Mouse (Mus musculus) heart, embryonic 14.5 days (tissue): Measurements from ENCODE around the gene Palm. TPM values are rescaled to one million over a fixed set of nuclear protein-coding genes. Genes with fewer than 3 reads are reported as not detected.

Experiments used
- ATAC-seq: fragments of 200-750 bp; cut with Nextera tagmentation; 2 replicates; pipeline ENCODE4 v1.8.0; 2017; ENCODE audit warnings: low read depth, moderate TSS enrichment; ENCODE audit not compliant: insufficient number of reproducible peaks, insufficient read depth, low FRiP score
- H3K27ac ChIP-seq, 2 experiments: fragments of 200-500 bp in 1 of 2; fragments of 300-500 bp in 1 of 2; sonication (generic) in 1 of 2; replicated peaks in 1 of 2; 2 replicates each; pipeline ENCODE4 v1.5.1; 2012 to 2014; ENCODE audit warnings: low read depth in 2 of 2, low read length in 2 of 2, control low read depth in 1 of 2, mild to moderate bottlenecking in 1 of 2, mixed read lengths in 1 of 2; ENCODE audit not compliant: control insufficient read depth in 1 of 2, insufficient read depth in 1 of 2
- H3K27me3 ChIP-seq: fragments of 300-500 bp; sonication (generic); 2 replicates; pipeline ENCODE4 v1.6.1; 2014; ENCODE audit warnings: mild to moderate bottlenecking, low read length, control low read depth; ENCODE audit not compliant: control insufficient read depth, insufficient read depth
- H3K36me3 ChIP-seq: fragments of 300-500 bp; sonication (generic); 2 replicates; pipeline ENCODE4 v1.6.1; 2014; ENCODE audit warnings: mild to moderate bottlenecking, control low read depth, low read length, mixed read lengths; ENCODE audit not compliant: control insufficient read depth, insufficient read depth
- H3K4me1 ChIP-seq, 2 experiments: fragments of 200-500 bp in 1 of 2; fragments of 300-500 bp in 1 of 2; sonication (generic) in 1 of 2; 2 replicates each; pipeline ENCODE4 v1.6.1; 2012 to 2014; ENCODE audit warnings: low read length in 2 of 2, control low read depth in 1 of 2, mixed read lengths in 1 of 2; ENCODE audit not compliant: control insufficient read depth in 2 of 2, insufficient read depth in 2 of 2
- H3K4me2 ChIP-seq: fragments of 300-500 bp; sonication (generic); 2 replicates; pipeline ENCODE4 v1.6.1; 2014; ENCODE audit warnings: mild to moderate bottlenecking, low read length
- H3K4me3 ChIP-seq, 2 experiments: fragments of 200-500 bp in 1 of 2; fragments of 300-500 bp in 1 of 2; sonication (generic) in 1 of 2; 2 replicates each; pipeline ENCODE4 v1.5.1; 2012 to 2014; ENCODE audit warnings: low read length in 2 of 2, mild to moderate bottlenecking in 2 of 2, control low read depth in 1 of 2, low read depth in 1 of 2, moderate library complexity in 1 of 2; ENCODE audit not compliant: control insufficient read depth in 1 of 2, insufficient read depth in 1 of 2
- H3K9ac ChIP-seq: fragments of 300-500 bp; sonication (generic); 2 replicates; pipeline ENCODE4 v1.6.1; 2014; ENCODE audit warnings: mild to moderate bottlenecking, low read length
- H3K9me3 ChIP-seq: fragments of 300-500 bp; sonication (generic); 2 replicates; pipeline ENCODE4 v1.6.1; 2016; ENCODE audit warnings: low read length, control low read depth; ENCODE audit not compliant: control insufficient read depth
- WGBS: fragments of 180-500 bp; shearing (Covaris S2); extraction: QIAGEN DNeasy Blood & Tissue Kit; methylation state at CpG from one replicate; pipeline ENCODE4 v1.1.7; 2014; 5-methylcytosine and 5-hydroxymethylcytosine counted together
- polyA plus RNA-seq: library from polyadenylated mRNA; unstranded; fragments of >200 nt; fragmentation: Nextera tagmentation; extraction: Ambion mirVana; gene quantifications from 2 replicates; pipeline ENCODE4 v1.2.1, GENCODE M21; 2014

The Palm gene
- polyA plus RNA-seq, 1 experiment from 2014 or later, result 68.1 TPM

DNA sequence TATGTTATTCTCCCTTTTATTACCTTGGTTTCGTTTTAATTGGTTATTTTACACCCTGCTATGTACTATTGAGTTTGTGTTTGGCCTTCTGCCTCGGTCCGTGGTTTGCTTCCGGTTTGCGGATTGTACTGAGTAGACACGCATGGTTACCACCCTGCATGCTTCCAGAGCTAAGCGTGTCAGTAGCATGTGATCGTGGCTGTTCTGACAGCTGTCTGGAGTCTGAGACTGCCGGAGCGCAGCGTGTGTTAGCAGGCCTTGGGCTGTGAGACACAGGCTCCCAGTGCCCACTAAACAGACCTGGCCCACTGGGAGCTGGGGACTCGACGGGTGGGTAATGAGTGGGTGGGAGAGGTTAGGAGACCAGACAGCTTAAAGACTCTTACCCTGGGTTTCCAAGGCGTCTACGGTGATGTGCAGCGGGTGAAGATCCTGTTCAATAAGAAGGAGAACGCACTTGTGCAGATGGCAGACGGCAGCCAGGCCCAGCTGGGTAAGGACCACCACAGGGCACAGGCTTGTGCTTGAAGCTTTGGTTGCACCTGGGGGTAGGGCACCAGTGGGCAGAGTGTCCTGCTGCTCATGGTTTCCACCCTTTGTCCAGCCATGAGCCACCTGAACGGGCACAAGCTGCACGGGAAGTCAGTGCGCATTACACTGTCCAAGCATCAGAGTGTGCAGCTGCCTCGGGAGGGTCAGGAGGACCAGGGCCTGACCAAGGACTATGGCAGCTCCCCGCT lies 68.8 kb downstream of the Palm start:
- 91% methylated on average over 23 of the region's 23 CpGs for WGBS
- Histone ChIP-seq H3K4me1 (peaks cover 20 to 46% of the 10 kb centered on the region in 2 experiments), H3K4me2 (no peak overlapping the region), H3K9me3 (no peaks in the 10 kb centered on the region), H3K36me3 (peaks cover 77% of the 10 kb centered on the region), H3K4me3 (no peak overlapping the region), H3K27ac (no peak overlapping the region), H3K9ac (no peak overlapping the region), H3K27me3 (no peaks in the 10 kb centered on the region)
- no peak for ATAC-seq

DNA sequence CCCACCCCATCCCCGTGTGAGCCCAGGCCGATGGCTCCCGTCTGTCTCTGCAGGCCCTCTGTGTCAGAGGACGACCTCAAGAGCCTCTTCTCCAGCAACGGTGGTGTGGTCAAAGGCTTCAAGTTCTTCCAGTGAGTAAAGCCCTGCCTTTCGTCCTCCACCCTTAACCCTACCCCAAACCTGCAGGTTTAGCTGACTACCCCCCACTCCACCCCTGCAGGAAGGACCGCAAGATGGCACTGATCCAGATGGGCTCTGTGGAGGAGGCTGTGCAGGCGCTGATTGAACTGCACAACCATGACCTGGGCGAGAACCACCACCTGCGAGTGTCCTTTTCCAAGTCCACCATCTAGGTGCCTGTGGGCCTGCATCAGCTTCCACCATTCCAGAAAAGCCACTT lies 69.6 kb downstream of the Palm start:
- H3K4me1 ChIP-seq, result peaks cover 13 to 39% of the 10 kb centered on the region in 2 experiments
- 66% methylated on average over 10 of the region's 10 CpGs for WGBS
- no peak overlapping the region for H3K4me3 ChIP-seq
- H3K9ac ChIP-seq, result no peak overlapping the region
- ATAC-seq, result no peak
- H3K36me3 ChIP-seq, result peaks cover 70% of the 10 kb centered on the region
- no peak overlapping the region for H3K27ac ChIP-seq
- H3K27me3 ChIP-seq, result no peaks in the 10 kb centered on the region
- H3K4me2 ChIP-seq, result no peak overlapping the region
- H3K9me3 ChIP-seq, result no peaks in the 10 kb centered on the region

DNA sequence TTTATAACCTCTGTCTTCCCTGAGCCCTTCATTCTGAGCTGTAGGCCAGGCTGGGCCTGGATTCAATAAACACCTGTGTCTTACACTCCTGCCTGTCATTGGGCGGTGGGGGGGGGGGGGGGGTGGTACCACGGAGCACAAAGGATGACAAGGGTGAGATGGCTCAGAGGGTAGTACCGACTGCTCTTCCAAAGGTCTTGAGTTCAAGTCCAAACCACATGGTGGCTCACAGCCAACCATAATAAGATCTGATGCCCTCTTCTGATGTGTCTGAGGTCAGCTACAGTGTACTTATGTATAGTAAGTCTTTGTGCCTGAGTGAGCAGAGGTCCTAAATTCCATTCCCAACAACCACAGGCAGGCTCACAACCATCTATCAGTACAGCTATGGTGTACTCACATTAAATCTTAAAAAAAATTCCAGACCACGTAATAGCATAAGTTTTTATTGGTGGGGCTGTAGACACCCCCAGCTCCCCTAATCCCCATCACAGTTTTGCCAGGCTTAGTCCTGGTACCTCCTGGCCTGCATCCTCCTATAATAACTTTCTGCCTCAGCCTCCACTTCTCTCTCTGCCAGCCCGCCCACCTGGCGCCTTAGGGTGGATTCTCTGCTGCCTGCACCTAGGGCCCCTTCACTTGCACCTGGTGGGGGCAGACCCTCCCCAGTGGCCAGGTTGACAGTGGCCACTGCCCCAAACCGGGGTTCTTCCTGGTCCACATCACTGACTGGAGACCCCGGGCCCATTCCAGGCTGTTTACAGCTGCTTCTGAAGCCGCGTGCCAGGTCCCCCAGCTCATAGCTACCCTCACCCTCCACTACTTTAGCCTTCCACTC lies 71.2 kb downstream of the Palm start:
- Histone ChIP-seq H3K36me3 (peaks cover 58% of the 10 kb centered on the region), H3K4me1 (peaks cover 0 to 23% of the 10 kb centered on the region in 2 experiments; a peak in 3 of 4 replicates), H3K4me2 (no peak overlapping the region), H3K27ac (no peak overlapping the region), H3K27me3 (no peaks in the 10 kb centered on the region), H3K4me3 (no peak overlapping the region), H3K9ac (no peak overlapping the region), H3K9me3 (no peaks in the 10 kb centered on the region)
- ATAC-seq, result peak; percentile 14; the same call in 1 of the 2 replicates
- WGBS, result 49% methylated on average over 10 of the region's 10 CpGs

DNA sequence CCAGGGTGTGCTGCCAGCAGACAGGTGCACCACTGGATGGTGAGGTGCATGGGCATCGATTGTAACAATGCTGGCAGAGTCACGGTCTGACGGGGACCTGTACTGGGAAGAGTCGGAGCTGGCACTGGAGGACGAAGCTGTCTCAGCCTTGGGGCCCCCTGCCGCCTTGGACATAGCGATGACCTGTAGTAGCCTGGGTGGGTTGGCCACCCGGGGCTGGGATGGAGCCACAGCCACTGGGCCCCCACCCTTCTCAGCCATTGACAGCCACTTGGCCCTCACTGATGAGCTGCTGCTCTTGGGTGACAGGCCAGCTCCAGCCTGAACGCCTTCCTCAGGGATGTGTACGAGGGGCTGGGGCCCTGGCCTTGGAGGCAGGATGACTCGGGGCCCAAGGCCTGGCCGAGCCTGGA lies 71.8 kb downstream of the Palm start:
- 47% methylated on average over 12 of the region's 12 CpGs for WGBS
- no peaks in the 10 kb centered on the region for H3K9me3 ChIP-seq
- H3K27me3 ChIP-seq, result no peaks in the 10 kb centered on the region
- ATAC-seq, result peak; percentile 21; the same call in 1 of the 2 replicates
- H3K36me3 ChIP-seq, result peaks cover 52% of the 10 kb centered on the region
- H3K4me3 ChIP-seq, result no peak overlapping the region
- H3K4me2 ChIP-seq, result no peak overlapping the region
- peak overlapping the region; percentile 8; the same call in 1 of the 2 replicates for H3K9ac ChIP-seq
- peak overlapping the region in 1 of 2 experiments; percentile 37; a peak in 2 of 4 replicates for H3K27ac ChIP-seq
- H3K4me1 ChIP-seq, result peaks cover 0 to 16% of the 10 kb centered on the region in 2 experiments; a peak in 3 of 4 replicates

DNA sequence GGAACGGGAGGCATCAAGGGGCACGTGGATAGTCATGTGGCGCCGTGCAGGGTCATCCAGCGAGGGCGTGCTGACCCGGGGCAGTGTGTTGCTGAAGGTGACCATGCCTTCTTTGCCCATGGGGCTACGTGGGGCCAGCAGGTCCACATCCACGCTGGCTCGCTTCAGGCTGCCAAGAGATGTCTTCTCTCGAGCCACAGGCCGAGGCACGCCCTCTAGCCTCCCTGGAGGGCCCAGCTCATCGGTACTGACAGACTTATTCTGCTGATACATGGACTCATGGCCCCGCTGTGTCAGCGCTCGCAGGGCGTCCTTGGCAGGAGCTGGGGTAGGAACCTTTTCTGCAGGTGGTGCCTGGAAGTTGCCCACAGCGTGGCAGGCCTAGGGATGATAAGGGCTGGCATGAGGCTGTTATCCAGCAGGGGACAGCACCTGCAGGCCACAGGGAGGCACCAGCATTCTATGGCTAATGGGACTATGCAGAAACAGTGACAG lies 72.5 kb downstream of the Palm start:
- ATAC-seq, result peak; percentile 24; the same call in 1 of the 2 replicates
- Histone ChIP-seq H3K9ac (no peak overlapping the region), H3K4me1 (peaks cover 0 to 15% of the 10 kb centered on the region in 2 experiments; a peak in 3 of 4 replicates), H3K9me3 (no peaks in the 10 kb centered on the region), H3K27me3 (no peaks in the 10 kb centered on the region), H3K36me3 (peaks cover 45% of the 10 kb centered on the region), H3K4me2 (no peak overlapping the region), H3K4me3 (no peak overlapping the region), H3K27ac (peak overlapping the region in 1 of 2 experiments; percentile 37; a peak in 1 of 4 replicates)
- 57% methylated on average over 19 of the region's 19 CpGs for WGBS

DNA sequence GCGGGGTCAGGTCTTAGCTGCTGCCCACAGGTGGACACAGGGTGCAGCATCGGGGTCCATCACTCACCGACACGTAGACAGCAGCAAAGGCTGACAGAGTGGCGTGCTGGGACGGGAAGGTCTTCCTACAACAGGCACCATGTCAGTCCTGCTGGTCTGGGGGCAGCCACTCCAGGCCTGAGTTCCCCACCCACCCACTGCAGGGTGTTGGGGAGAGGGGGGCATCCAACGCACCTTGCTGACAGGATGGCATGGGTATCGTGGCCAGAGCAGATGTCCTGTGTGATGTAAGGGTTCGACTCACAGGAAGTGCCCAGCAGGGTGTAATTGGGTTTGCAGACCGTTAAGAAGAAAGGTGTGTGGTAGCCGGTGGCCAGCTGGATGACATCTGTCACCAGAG lies 73.2 kb downstream of the Palm start:
- no peak overlapping the region for H3K4me2 ChIP-seq
- peaks cover 0 to 15% of the 10 kb centered on the region in 2 experiments; a peak in 3 of 4 replicates for H3K4me1 ChIP-seq
- no peaks in the 10 kb centered on the region for H3K27me3 ChIP-seq
- WGBS, result 75% methylated on average over 11 of the region's 11 CpGs
- no peak for ATAC-seq
- H3K36me3 ChIP-seq, result peaks cover 38% of the 10 kb centered on the region
- H3K9me3 ChIP-seq, result no peaks in the 10 kb centered on the region
- no peak overlapping the region for H3K27ac ChIP-seq
- H3K9ac ChIP-seq, result no peak overlapping the region
- H3K4me3 ChIP-seq, result no peak overlapping the region
